Mouse (Mus musculus): ENCODE results near the gene Cd59b. TPM values are rescaled to one million over a fixed set of nuclear protein-coding genes. Genes with fewer than 3 reads are reported as not detected.
"Not testable (repeated sequence)": the region's sequence is repeated elsewhere in the genome, so short reads cannot be mapped to it uniquely, and the experiment has no call there.

Cd59b gene
- polyA plus RNA-seq, 1 experiment from 2014 or later, result 1.9 TPM

- ATAC-seq (ENCODE audit: low FRiP score) (no peak), DNase-seq (ENCODE audit: low spot score, missing footprints) (peak; percentile 75)
- H3K27ac ChIP-seq (ENCODE audit: low read depth, low read length), result no peak overlapping the region
- no peaks in the 10 kb centered on the region for H3K27me3 ChIP-seq (ENCODE audit: control insufficient read depth, insufficient read depth, low read length)
- H3K36me3 ChIP-seq (ENCODE audit: control insufficient read depth, insufficient read depth, low read length), result no peaks in the 10 kb centered on the region
- H3K9me3 ChIP-seq (ENCODE audit: control insufficient read depth, low read length), result no peaks in the 10 kb centered on the region
- H3K4me2 ChIP-seq, result no peak overlapping the region
- 90% methylated on average over 4 of the region's 4 CpGs for WGBS
- H3K4me1 ChIP-seq (ENCODE audit: control insufficient read depth, insufficient read depth, low read length), result no peaks in the 10 kb centered on the region
- no peak overlapping the region for H3K4me3 ChIP-seq (ENCODE audit: low read depth, low read length)
- no peak overlapping the region for H3K9ac ChIP-seq (ENCODE audit: low read length)
These were observed 10.7 kb upstream of the Cd59b start for GRCm38 (mm10) chr2:104058954-104059353.

- no peak for ATAC-seq (ENCODE audit: low FRiP score)
- H3K4me3 ChIP-seq (ENCODE audit: low read depth, low read length), result no peak overlapping the region
- H3K27me3 ChIP-seq (ENCODE audit: control insufficient read depth, insufficient read depth, low read length), result no peaks in the 10 kb centered on the region
- no peak overlapping the region for H3K4me2 ChIP-seq
- no peak overlapping the region for H3K27ac ChIP-seq (ENCODE audit: low read depth, low read length)
- H3K4me1 ChIP-seq (ENCODE audit: control insufficient read depth, insufficient read depth, low read length), result no peaks in the 10 kb centered on the region
- H3K9ac ChIP-seq (ENCODE audit: low read length), result no peak overlapping the region
- peak; percentile 44 for DNase-seq (ENCODE audit: low spot score, missing footprints)
- 75% methylated on average over 10 of the region's 10 CpGs for WGBS
- H3K9me3 ChIP-seq (ENCODE audit: control insufficient read depth, low read length), result no peaks in the 10 kb centered on the region
- no peaks in the 10 kb centered on the region for H3K36me3 ChIP-seq (ENCODE audit: control insufficient read depth, insufficient read depth, low read length)
These were observed 9.9 kb upstream of the Cd59b start for GRCm38 (mm10) chr2:104059786-104060185.

GRCm38 (mm10) chr2:104060996-104061395, 8.7 kb upstream of the Cd59b start:
- Histone ChIP-seq H3K4me1 (ENCODE audit: control insufficient read depth, insufficient read depth, low read length) (no peaks in the 10 kb centered on the region), H3K9ac (ENCODE audit: low read length) (no peak overlapping the region), H3K9me3 (ENCODE audit: control insufficient read depth, low read length) (no peaks in the 10 kb centered on the region), H3K27me3 (ENCODE audit: control insufficient read depth, insufficient read depth, low read length) (no peaks in the 10 kb centered on the region), H3K27ac (ENCODE audit: low read depth, low read length) (no peak overlapping the region), H3K4me3 (ENCODE audit: low read depth, low read length) (no peak overlapping the region), H3K36me3 (ENCODE audit: control insufficient read depth, insufficient read depth, low read length) (no peaks in the 10 kb centered on the region), H3K4me2 (no peak overlapping the region)
- 98% methylated on average over 6 of the region's 6 CpGs for WGBS
- DNase-seq (ENCODE audit: low spot score, missing footprints) (peak; percentile 65), ATAC-seq (ENCODE audit: low FRiP score) (no peak)

- ATAC-seq (ENCODE audit: low FRiP score) (no peak), DNase-seq (ENCODE audit: low spot score, missing footprints) (no peak)
- H3K27me3 ChIP-seq (ENCODE audit: control insufficient read depth, insufficient read depth, low read length), result no peaks in the 10 kb centered on the region
- H3K4me1 ChIP-seq (ENCODE audit: control insufficient read depth, insufficient read depth, low read length), result no peaks in the 10 kb centered on the region
- H3K36me3 ChIP-seq (ENCODE audit: control insufficient read depth, insufficient read depth, low read length), result no peaks in the 10 kb centered on the region
- no peaks in the 10 kb centered on the region for H3K9me3 ChIP-seq (ENCODE audit: control insufficient read depth, low read length)
- no peak overlapping the region for H3K4me3 ChIP-seq (ENCODE audit: low read depth, low read length)
- H3K9ac ChIP-seq (ENCODE audit: low read length), result no peak overlapping the region
- no peak overlapping the region for H3K4me2 ChIP-seq
- no peak overlapping the region for H3K27ac ChIP-seq (ENCODE audit: low read depth, low read length)
These were observed 7.0 kb upstream of the Cd59b start for GRCm38 (mm10) chr2:104062665-104063064.

GRCm38 (mm10) chr2:104064152-104064551, 5.5 kb upstream of the Cd59b start:
- no peak overlapping the region for H3K4me2 ChIP-seq
- no peak overlapping the region for H3K27ac ChIP-seq (ENCODE audit: low read depth, low read length)
- DNase-seq (ENCODE audit: low spot score, missing footprints), result peak; percentile 44
- no peaks in the 10 kb centered on the region for H3K27me3 ChIP-seq (ENCODE audit: control insufficient read depth, insufficient read depth, low read length)
- H3K4me1 ChIP-seq (ENCODE audit: control insufficient read depth, insufficient read depth, low read length), result no peaks in the 10 kb centered on the region
- no peak overlapping the region for H3K4me3 ChIP-seq (ENCODE audit: low read depth, low read length)
- ATAC-seq (ENCODE audit: low FRiP score), result no peak
- no peak overlapping the region for H3K9ac ChIP-seq (ENCODE audit: low read length)
- 78% methylated on average over 2 of the region's 2 CpGs for WGBS
- no peaks in the 10 kb centered on the region for H3K36me3 ChIP-seq (ENCODE audit: control insufficient read depth, insufficient read depth, low read length)
- H3K9me3 ChIP-seq (ENCODE audit: control insufficient read depth, low read length), result no peaks in the 10 kb centered on the region

GRCm38 (mm10) chr2:104065526-104065925, 4.1 kb upstream of the Cd59b start, which contains the start of gene Gm10912:
Gene Gm10912 (plus strand): TSS chr2:104065826.
- H3K9ac ChIP-seq (ENCODE audit: low read length); ATAC-seq (ENCODE audit: low FRiP score); H3K36me3 ChIP-seq (ENCODE audit: control insufficient read depth, insufficient read depth, low read length); H3K27me3 ChIP-seq (ENCODE audit: control insufficient read depth, insufficient read depth, low read length); H3K4me2 ChIP-seq; H3K4me1 ChIP-seq (ENCODE audit: control insufficient read depth, insufficient read depth, low read length); H3K27ac ChIP-seq (ENCODE audit: low read depth, low read length); H3K4me3 ChIP-seq (ENCODE audit: low read depth, low read length); H3K9me3 ChIP-seq (ENCODE audit: control insufficient read depth, low read length): not testable (repeated sequence)
- 91% methylated on average over 5 of the region's 6 CpGs for WGBS
- DNase-seq (ENCODE audit: low spot score, missing footprints), result peak; percentile 44

- H3K27ac ChIP-seq (ENCODE audit: low read depth, low read length); ATAC-seq (ENCODE audit: low FRiP score); H3K4me1 ChIP-seq (ENCODE audit: control insufficient read depth, insufficient read depth, low read length); H3K27me3 ChIP-seq (ENCODE audit: control insufficient read depth, insufficient read depth, low read length); H3K9me3 ChIP-seq (ENCODE audit: control insufficient read depth, low read length); H3K36me3 ChIP-seq (ENCODE audit: control insufficient read depth, insufficient read depth, low read length); DNase-seq (ENCODE audit: low spot score, missing footprints); H3K4me3 ChIP-seq (ENCODE audit: low read depth, low read length); H3K4me2 ChIP-seq; H3K9ac ChIP-seq (ENCODE audit: low read length): not testable (repeated sequence)
- 86% methylated on average over 7 of the region's 7 CpGs for WGBS
These were observed 1.2 kb upstream of the Cd59b start, which contains the start of gene Gm10799 for GRCm38 (mm10) chr2:104068450-104068849. Gene Gm10799 (minus strand): TSS chr2:104068550.

- 73% methylated on average over 5 of the region's 5 CpGs for WGBS
- not testable (repeated sequence) for H3K36me3 ChIP-seq (ENCODE audit: control insufficient read depth, insufficient read depth, low read length); H3K4me3 ChIP-seq (ENCODE audit: low read depth, low read length); H3K4me1 ChIP-seq (ENCODE audit: control insufficient read depth, insufficient read depth, low read length); H3K9ac ChIP-seq (ENCODE audit: low read length); H3K4me2 ChIP-seq; ATAC-seq (ENCODE audit: low FRiP score); H3K27me3 ChIP-seq (ENCODE audit: control insufficient read depth, insufficient read depth, low read length); DNase-seq (ENCODE audit: low spot score, missing footprints); H3K27ac ChIP-seq (ENCODE audit: low read depth, low read length); H3K9me3 ChIP-seq (ENCODE audit: control insufficient read depth, low read length)
These were observed 8.6 kb downstream of the Cd59b start for GRCm38 (mm10) chr2:104078285-104078684.

GRCm38 (mm10) chr2:104081436-104082050, 11.9 kb downstream of the Cd59b start:
- ATAC-seq (ENCODE audit: low FRiP score); DNase-seq (ENCODE audit: low spot score, missing footprints); H3K27me3 ChIP-seq (ENCODE audit: control insufficient read depth, insufficient read depth, low read length); H3K9ac ChIP-seq (ENCODE audit: low read length); H3K36me3 ChIP-seq (ENCODE audit: control insufficient read depth, insufficient read depth, low read length); H3K4me3 ChIP-seq (ENCODE audit: low read depth, low read length); H3K4me2 ChIP-seq; H3K27ac ChIP-seq (ENCODE audit: low read depth, low read length); H3K4me1 ChIP-seq (ENCODE audit: control insufficient read depth, insufficient read depth, low read length); H3K9me3 ChIP-seq (ENCODE audit: control insufficient read depth, low read length): not testable (repeated sequence)
- no CpG with 5 or more reads among the region's 1 CpGs for WGBS

All from midbrain, embryonic 11.5 days (tissue).